Mouse (Mus musculus) heart, postnatal 25 days (tissue): Measurements from ENCODE around the gene Sgca. TPM values are rescaled to one million over a fixed set of nuclear protein-coding genes. Genes with fewer than 3 reads are reported as not detected.

Experiments
- DNase-seq: peaks from one replicate; pipeline ENCODE4 v3.0.0; 2022; ENCODE audit warnings: low spot score
- intact Hi-C: fragments of 180-260 bp; cut with DNase I; formaldehyde crosslinking; loops from one replicate; pipeline ENCODE4 v1.15.1; 2025
- total RNA-seq, 2 experiments: library from RNA; stranded (reverse); gene quantifications; 2 replicates each; pipeline ENCODE4 v1.2.3; 2021

Gene Sgca
- total RNA-seq, 2 experiments from 2014 or later, result 142 to 163 TPM

DNA sequence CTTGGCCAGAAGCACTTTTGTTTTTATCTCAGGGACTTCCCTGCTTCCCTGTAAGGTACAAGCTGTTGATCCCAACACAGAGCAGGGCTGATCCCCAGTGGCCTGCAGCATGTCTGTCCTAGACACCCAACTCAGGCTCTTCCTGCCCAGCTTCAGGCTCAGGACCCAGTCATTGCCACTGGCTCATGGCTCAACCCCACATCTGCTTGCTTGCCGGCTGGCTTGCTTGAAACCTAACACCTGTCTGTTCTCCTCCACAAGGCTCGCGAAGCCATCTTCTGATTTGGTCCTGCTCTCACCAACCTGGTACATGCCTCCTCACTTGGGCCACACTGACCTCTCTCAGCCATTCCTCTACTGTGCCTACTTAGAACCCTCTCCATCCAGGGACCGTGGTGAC, 46.0 kb downstream of the Sgca start:
- DNase-seq, result no peak
- intact Hi-C loops, result loop anchor here (10.0 kb wide), 1 partner anchor 195 kb away; no protein-coding TSS in a partner anchor

DNA sequence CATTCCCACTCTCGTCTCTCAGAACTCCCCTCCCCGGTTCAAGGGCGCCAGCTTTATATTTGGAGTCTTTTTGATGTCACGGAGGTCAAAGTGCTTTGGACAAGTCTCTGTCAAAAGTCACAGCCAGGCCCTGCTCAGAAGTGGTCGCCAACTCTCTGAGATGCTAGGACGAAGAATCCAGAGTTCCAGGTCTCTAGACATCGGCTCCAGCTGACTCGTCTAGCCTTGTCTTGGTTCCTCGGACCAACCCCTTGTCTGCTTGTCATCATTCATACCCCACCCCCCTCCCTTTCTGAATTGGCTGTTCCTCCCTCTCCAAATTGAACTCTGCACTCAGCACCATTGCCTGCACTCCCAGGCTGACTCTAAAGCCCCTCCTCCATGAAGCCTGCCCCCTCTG, 46.5 kb downstream of the Sgca start:
- DNase-seq, result no peak
- intact Hi-C loops, result no loop called here

DNA sequence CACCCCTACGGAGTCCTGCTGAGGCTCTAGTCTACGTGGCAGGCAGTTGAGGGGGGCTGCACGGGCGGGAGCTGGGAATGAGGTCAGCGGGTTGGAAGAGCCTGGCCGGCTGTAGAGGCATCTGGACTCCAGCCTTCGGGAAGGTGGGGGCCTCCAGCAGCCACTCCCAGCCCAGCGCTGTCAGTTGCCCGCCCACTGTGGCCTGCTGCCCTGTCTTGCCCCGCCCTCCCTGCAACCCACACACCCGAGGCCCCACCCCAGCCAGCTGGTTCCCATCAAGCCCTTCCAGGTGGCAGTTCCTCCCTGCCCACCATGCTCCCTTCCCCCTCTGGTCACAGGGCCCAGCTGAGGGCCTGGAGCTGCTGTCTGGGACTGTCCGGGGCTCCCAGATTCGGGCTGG, 47.3 kb downstream of the Sgca start:
- intact Hi-C loops, result no loop called here
- DNase-seq, result peak; percentile 84

DNA sequence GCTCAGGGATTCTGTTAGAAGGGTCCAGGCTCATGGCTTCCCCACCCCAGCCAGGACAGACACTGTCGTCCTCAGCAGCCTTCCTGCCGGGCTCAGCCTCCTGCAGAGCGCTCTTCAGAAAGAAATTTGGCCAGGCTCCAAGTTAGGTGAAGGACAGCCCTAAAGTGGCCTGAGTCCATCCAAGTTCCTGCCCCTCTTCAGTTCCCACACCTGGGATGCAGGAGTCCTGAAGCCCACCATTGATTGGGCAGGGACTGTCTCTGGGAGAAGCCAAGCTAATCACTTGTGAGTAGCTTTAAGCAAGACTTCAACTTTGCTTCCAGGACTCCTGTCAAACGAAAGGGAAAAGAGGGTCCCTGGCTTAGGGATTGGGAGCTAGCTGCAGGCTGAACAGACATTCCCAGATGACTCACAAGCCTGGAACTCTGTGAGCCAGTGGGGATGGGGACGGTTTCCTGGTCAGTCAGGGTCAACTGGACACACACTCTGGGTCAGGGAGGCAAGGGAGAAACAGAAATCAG, 48.3 kb downstream of the Sgca start:
- DNase-seq, result no peak
- intact Hi-C loops, result no loop called here

DNA sequence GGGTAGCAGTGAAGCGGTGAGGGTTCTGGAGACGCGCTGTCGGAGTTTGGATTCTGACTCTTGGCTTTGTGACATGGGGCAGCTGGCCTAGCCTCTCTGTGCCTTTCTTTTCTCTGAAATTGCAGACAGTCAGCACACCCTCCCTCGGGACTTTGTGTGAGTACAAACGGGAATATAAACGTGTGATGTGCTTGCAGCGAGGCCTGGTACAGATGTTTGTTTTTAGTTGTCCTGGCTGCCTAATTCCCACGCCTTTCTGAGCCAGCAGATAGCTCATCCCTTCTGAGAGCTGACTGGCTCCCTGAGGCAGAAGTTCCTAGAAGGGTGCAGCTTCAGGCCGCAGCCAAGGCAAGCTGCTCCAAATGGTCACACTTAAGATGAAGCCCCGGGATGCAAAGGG, 49.7 kb downstream of the Sgca start:
- DNase-seq, result no peak
- intact Hi-C loops, result no loop called here

DNA sequence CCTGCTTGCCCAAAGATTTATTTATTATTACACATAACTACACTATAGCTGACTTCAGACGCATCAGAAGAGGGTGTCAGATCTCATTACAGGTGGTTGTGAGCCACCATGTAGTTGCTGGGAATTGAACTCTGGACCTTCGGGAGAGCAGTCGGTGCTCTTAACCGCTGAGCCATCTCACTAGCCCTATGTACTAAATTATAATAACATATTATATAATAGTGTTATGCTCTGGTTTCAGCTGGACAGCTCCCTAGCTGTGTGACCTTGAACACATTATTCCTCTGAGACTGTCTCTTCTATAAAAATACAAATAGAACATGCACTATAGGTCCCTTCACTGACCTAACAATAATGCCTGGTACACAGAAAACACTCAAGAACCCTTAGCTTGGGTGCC, 51.1 kb downstream of the Sgca start:
- intact Hi-C loops, result no loop called here
- DNase-seq, result no peak

DNA sequence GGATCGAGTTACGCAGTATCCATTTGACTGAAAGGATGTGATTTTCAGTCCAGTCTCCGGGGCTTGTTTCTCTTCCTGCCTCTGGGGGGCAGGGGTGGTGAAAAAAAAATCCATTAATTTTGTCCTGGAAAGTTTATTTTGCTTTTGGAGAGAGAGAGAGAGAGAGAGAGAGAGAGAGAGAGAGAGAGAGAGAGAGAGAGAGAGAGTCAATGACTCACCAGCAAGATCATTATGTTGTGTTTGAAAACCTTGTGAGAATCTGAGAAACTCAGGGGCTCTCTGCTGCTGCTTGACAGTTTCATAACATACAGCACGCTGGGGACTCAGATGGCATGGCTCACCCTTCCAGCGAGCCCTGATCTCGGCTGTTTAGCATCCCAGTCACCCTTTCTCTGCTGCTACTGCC, 55.1 kb downstream of the Sgca start:
- intact Hi-C loops, result no loop called here
- no peak for DNase-seq

DNA sequence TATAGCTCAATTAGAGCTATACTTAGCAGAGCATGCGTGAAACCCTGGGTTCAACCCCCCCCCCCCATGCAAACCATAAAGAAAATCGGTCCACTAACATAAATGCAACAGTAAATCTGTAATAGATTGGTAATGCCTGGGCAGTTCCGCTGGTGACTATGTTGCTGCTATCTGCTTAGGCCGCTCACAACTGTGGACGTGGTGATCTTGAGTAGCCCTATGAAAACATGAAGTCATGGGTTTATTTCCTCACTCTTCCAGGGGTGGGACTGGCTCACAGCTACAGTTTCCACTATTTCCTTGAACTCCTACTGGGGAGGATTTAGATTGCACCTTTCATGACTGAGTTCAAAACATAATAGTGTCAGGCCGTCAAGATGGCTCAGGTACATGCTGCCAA, 58.4 kb downstream of the Sgca start:
- intact Hi-C loops, result loop anchor here (5.0 kb wide), 1 partner anchor 45 kb away; no protein-coding TSS in a partner anchor
- DNase-seq, result no peak

DNA sequence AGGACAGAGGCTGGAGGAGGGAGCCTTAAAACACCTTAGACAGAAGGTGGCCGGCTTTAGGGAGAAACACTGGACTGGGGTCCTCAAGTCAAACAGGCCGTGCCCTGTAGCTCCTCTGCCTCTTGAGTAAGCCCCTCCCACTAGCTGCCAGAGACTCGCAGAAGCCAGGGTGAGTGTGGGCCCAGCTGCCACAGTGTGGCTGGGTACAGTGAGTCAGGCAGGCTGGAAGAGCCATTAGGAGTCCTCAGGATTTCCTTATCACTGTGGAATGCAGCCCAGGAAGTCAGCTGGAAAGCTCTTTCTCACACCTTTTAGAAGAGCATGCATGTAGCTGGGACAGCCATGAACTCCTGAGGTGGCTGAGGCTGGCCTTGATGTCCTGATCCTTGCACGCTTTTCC, 59.6 kb downstream of the Sgca start:
- no peak for DNase-seq
- intact Hi-C loops, result loop anchor here (5.0 kb wide), 1 partner anchor 44 kb away; no protein-coding TSS in a partner anchor

DNA sequence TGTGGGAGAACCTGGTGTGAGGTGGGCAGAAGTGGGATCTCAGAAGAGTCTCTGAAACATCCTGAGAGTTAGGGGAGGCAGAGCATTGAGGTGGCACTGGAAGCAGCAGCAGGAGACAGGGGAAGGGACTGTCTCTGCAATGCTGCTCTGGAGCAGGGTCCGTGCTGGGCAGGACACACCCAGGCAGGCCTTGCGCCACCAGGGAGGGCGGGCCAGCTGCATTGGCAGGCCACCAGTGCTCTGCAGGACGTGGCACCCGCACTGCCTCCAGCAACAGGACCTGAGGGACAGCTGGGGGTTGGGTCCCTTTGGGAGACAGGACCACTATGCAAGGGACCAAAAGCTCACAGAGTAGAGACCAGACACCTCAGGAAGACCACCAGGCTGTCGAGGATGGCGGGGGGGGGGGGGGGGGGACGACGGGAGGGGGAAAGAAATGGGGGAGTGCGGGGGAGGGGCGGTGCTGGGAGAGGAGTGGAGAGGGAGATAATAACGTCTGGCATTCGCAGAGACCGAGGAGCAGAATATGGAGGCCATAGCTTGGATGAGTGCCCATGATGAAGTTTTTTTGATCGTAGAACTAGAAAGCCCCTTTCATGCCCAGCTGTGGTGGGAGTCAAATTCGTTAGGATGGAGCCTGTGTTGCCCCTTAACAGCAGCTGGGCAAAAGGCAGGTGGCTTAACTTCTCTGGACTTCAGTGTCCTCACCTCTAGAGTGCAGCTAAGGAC, 60.3 kb downstream of the Sgca start:
- intact Hi-C loops, result loop anchor here (5.0 kb wide), 1 partner anchor 44 kb away; no protein-coding TSS in a partner anchor
- DNase-seq, result no peak

DNA sequence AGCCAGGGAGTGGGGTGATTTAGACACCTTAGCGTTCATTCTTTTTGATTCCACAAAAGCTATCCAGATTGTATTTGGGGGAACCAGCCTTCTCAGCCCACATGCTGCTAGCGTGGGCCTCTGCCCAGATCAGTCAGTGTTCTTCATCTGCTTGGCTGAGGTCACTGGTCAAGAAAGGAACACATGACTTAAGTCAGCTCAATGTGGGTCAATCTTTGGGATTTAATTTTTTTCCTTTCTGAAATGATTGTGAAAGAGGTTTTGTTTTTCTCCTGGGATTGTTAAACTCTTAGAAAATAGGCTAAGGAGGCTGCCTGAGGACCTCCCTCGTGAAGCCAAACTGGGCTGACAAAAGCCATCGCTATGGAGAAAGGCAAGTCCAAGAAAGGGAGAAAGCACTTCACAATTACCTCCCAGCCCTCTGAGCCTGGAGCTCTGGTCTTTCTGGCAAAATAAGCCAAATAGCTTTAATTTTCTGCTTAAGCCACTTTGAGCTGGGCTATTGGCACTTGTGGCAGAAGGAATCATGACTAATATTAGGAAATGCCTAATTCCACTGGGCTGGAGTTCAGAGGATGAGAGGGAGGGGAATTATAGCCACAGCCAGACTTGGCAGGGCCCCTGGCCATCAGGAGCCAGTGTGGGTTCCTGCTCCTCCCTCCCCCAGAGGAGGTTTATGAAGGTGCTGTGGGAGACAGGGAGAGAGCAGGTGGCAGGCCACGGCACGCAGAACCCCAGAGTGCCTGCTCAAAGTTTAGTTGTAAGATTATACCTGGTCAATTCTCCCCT, 62.6 kb downstream of the Sgca start:
- intact Hi-C loops, result no loop called here
- no peak for DNase-seq

Other genes starting within 250 kb of the Sgca start
- gene Cdc34b, start 234.5 kb downstream of the Sgca start, total RNA-seq, result under 1 TPM; 0.59 to 0.86 TPM
- not detected for gene Tmem92, start 193.6 kb downstream of the Sgca start, total RNA-seq
- gene Col1a1, start 40.1 kb downstream of the Sgca start, total RNA-seq, result 100 to 1,000 TPM; 182 to 211 TPM
- not detected for gene Hils1, start 8.7 kb downstream of the Sgca start, total RNA-seq
- gene Ppp1r9b, start 14.7 kb upstream of the Sgca start, total RNA-seq, result 10 to 100 TPM; 45.5 to 52.6 TPM
- 1 to 10 TPM; 1.2 to 1.5 TPM for gene Samd14, start 33.6 kb upstream of the Sgca start, total RNA-seq
- 100 to 1,000 TPM; 377 to 397 TPM for gene Pdk2, start 65.0 kb upstream of the Sgca start, total RNA-seq
- gene Itga3, start 100.5 kb upstream of the Sgca start, total RNA-seq, result 10 to 100 TPM; 10.8 to 11.7 TPM
- gene Dlx3, start 143.8 kb upstream of the Sgca start, total RNA-seq, result not detected
- under 1 TPM in 1 of 2 experiments, not detected in 1; 0.11 TPM for gene Dlx4, start 169.9 kb upstream of the Sgca start, total RNA-seq